Mouse (Mus musculus) brain, embryonic 14.5 days (tissue): ENCODE results near the gene Gm4724. TPM values are rescaled to one million over a fixed set of nuclear protein-coding genes. Genes with fewer than 3 reads are reported as not detected.
"Not testable (repeated sequence)": the region's sequence is repeated elsewhere in the genome, so short reads cannot be mapped to it uniquely, and the experiment has no call there.

Experiments
- DNase-seq: peaks from one replicate; pipeline ENCODE4 v3.0.0-alpha.2; 2011; ENCODE audit warnings: low read depth
- polyA plus RNA-seq: library from polyadenylated mRNA; depleted of rRNA; stranded (reverse); fragments of >200 nt; gene quantifications from 2 replicates; pipeline ENCODE4 v1.2.3, GENCODE M21; 2012; rRNA removed

Gene Gm4724
- 8.7 and 9.4 TPM in 2 replicates for polyA plus RNA-seq

- DNase-seq: not testable (repeated sequence)
Observed at GRCm38 (mm10) chr2:175435707-175436106, at the start of gene Gm4724. TSS of gene Gm4724 (minus strand) at chr2:175435807.

GRCm38 (mm10) chr2:175469685-175470084 lies 34.1 kb upstream of the Gm4724 start, which contains the start of gene Zfp965:
TSS of gene Zfp965 (plus strand) at chr2:175469985.
- not testable (repeated sequence) for DNase-seq

Other genes with a start within 250 kb of the Gm4724 start
- 12.4 and 14.3 TPM in 2 replicates for gene Gm14391, start 228.9 kb downstream of the Gm4724 start, polyA plus RNA-seq
- not detected in 2 replicates for gene Gm14440, start 160.7 kb downstream of the Gm4724 start, polyA plus RNA-seq
- gene Gm4631, start 97.6 kb downstream of the Gm4724 start, polyA plus RNA-seq: 10.8 and 12.8 TPM in 2 replicates
- 2.5 and 3.5 TPM in 2 replicates for gene Zfp968, start 63.4 kb downstream of the Gm4724 start, polyA plus RNA-seq
- gene Zfp965, start 34.2 kb upstream of the Gm4724 start, polyA plus RNA-seq: 3.1 and 3.7 TPM in 2 replicates
- not detected in 2 replicates for gene Gm11007, start 208.2 kb upstream of the Gm4724 start, polyA plus RNA-seq